Mouse (Mus musculus) liver, embryonic 14.5 days (tissue): Measurements from ENCODE around the gene Tmem50b. TPM values are rescaled to one million over a fixed set of nuclear protein-coding genes. Genes with fewer than 3 reads are reported as not detected.

Experiments
- ATAC-seq: fragments of 200-750 bp; cut with Nextera tagmentation; 2 replicates; pipeline ENCODE4 v1.8.0; 2017; ENCODE audit warnings: moderate number of reproducible peaks, mild to moderate bottlenecking, moderate library complexity; ENCODE audit not compliant: insufficient read depth
- DNase-seq, 3 experiments: peaks; one replicate each; pipeline ENCODE4 v3.0.0-alpha.2; 2012 to 2013; ENCODE audit warnings: low read depth in 3 of 3, low spot score in 3 of 3
- H3K27ac ChIP-seq: fragments of 300-500 bp; sonication (generic); 2 replicates; pipeline ENCODE4 v1.5.1; 2014; ENCODE audit warnings: moderate library complexity, mild to moderate bottlenecking, control low read depth, inconsistent platforms
- H3K27me3 ChIP-seq: fragments of 300-500 bp; sonication (generic); 2 replicates; pipeline ENCODE4 v1.6.1; 2014; ENCODE audit warnings: mild to moderate bottlenecking, low read length, moderate library complexity; ENCODE audit not compliant: control insufficient read depth, insufficient read depth
- H3K36me3 ChIP-seq: fragments of 300-500 bp; sonication (generic); replicated peaks from 2 replicates; pipeline ENCODE4 v1.6.1; 2014; ENCODE audit warnings: low read depth; ENCODE audit not compliant: control insufficient read depth, insufficient read depth
- H3K4me1 ChIP-seq, 2 experiments: fragments of 200-500 bp in 1 of 2; fragments of 300-500 bp in 1 of 2; sonication (generic) in 1 of 2; replicated peaks; 2 replicates each; pipeline ENCODE4 v1.6.1; 2012 to 2014; ENCODE audit warnings: antibody characterized with exemption in 1 of 2, inconsistent platforms in 1 of 2, low read length in 1 of 2; ENCODE audit not compliant: control insufficient read depth in 2 of 2, insufficient read depth in 2 of 2
- H3K4me2 ChIP-seq: fragments of 300-500 bp; sonication (generic); 2 replicates; pipeline ENCODE4 v1.6.1; 2014; ENCODE audit warnings: low read depth, mild to moderate bottlenecking, control low read depth, moderate library complexity
- H3K4me3 ChIP-seq, 2 experiments: fragments of 200-500 bp in 1 of 2; fragments of 300-500 bp in 1 of 2; sonication (generic) in 1 of 2; 2 replicates each; pipeline ENCODE4 v1.5.1; 2012 to 2014; ENCODE audit warnings: low read depth in 2 of 2, low read length in 2 of 2, mild to moderate bottlenecking in 2 of 2, control low read depth in 1 of 2, inconsistent platforms in 1 of 2, moderate library complexity in 1 of 2; ENCODE audit not compliant: insufficient read depth in 1 of 2
- H3K9ac ChIP-seq: fragments of 300-500 bp; sonication (generic); replicated peaks from 2 replicates; pipeline ENCODE4 v1.6.1; 2014; ENCODE audit warnings: mild to moderate bottlenecking, control low read depth, moderate library complexity
- H3K9me3 ChIP-seq: fragments of 300-500 bp; sonication (generic); 2 replicates; pipeline ENCODE4 v1.6.1; 2016; ENCODE audit warnings: low read length, mixed read lengths; ENCODE audit not compliant: control insufficient read depth
- CTCF ChIP-seq: IDR thresholded peaks from 2 replicates; pipeline ENCODE4 v1.5.1; 2016; ENCODE audit warnings: antibody characterized with exemption, low read depth, control low read depth
- EP300 ChIP-seq: IDR thresholded peaks from 2 replicates; pipeline ENCODE4 v1.6.1; 2016; ENCODE audit warnings: antibody characterized with exemption, low read depth
- WGBS: fragments of 180-500 bp; shearing (Covaris S2); extraction: QIAGEN DNeasy Blood & Tissue Kit; methylation state at CpG from one replicate; pipeline ENCODE4 v1.1.7; 2014; ENCODE audit not compliant: insufficient replicate concordance; 5-methylcytosine and 5-hydroxymethylcytosine counted together
- polyA plus RNA-seq, 2 experiments: library from polyadenylated mRNA; depleted of rRNA in 1 of 2; stranded (reverse) in 1 of 2; unstranded in 1 of 2; fragments of >200 nt; fragmentation: Nextera tagmentation in 1 of 2; extraction: Ambion mirVana in 1 of 2; gene quantifications; 2 replicates each; pipeline versions ENCODE4 v1.2.1 to v1.2.3; 2012 to 2014

Tmem50b gene
- polyA plus RNA-seq, 2 experiments: 2.8 to 5.0 TPM

GRCm38 (mm10) chr16:91620991-91621390, 23.4 kb upstream of the Tmem50b start:
- H3K36me3 ChIP-seq: peaks cover 47% of the 10 kb centered on the region
- no peaks in the 10 kb centered on the region for H3K9me3 ChIP-seq
- H3K9ac ChIP-seq: no peak overlapping the region
- H3K4me1 ChIP-seq: peaks cover 0 to 5% of the 10 kb centered on the region in 2 experiments; a peak in 2 of 4 replicates
- no peak overlapping the region for H3K27ac ChIP-seq
- WGBS: 88% methylated on average over 11 of the region's 11 CpGs
- TF ChIP-seq CTCF (no peak), EP300 (no peak)
- ATAC-seq (no peak), DNase-seq (no peak)
- H3K4me3 ChIP-seq: no peak overlapping the region
- H3K27me3 ChIP-seq: no peaks in the 10 kb centered on the region
- no peak overlapping the region for H3K4me2 ChIP-seq

GRCm38 (mm10) chr16:91620185-91620584, 22.6 kb upstream of the Tmem50b start:
- no peak for ATAC-seq
- Histone ChIP-seq H3K9ac (no peak overlapping the region), H3K27ac (no peak overlapping the region), H3K27me3 (no peaks in the 10 kb centered on the region), H3K4me2 (no peak overlapping the region), H3K36me3 (peaks cover 42% of the 10 kb centered on the region), H3K4me1 (peaks cover 0 to 5% of the 10 kb centered on the region in 2 experiments; a peak in 2 of 4 replicates), H3K4me3 (no peak overlapping the region), H3K9me3 (no peaks in the 10 kb centered on the region)
- WGBS: 78% methylated on average over 5 of the region's 5 CpGs
- DNase-seq: no peak
- no peak for TF ChIP-seq CTCF
- TF ChIP-seq EP300: no peak

GRCm38 (mm10) chr16:91618511-91619501, 21.2 kb upstream of the Tmem50b start, which contains the start of gene Dnajc28:
Gene Dnajc28 (minus strand): TSS chr16:91619026.
- DNase-seq: peak; percentile 57 to 63 (median 57)
- Histone ChIP-seq H3K4me1 (peaks cover 0 to 5% of the 10 kb centered on the region in 2 experiments; a peak in 2 of 4 replicates), H3K9ac (peak within 1 kb of the TSS; percentile 80), H3K36me3 (peaks cover 35% of the 10 kb centered on the region), H3K27ac (peak within 1 kb of the TSS; percentile 1), H3K4me2 (peak within 1 kb of the TSS; percentile 86), H3K9me3 (no peaks in the 10 kb centered on the region), H3K27me3 (no peaks in the 10 kb centered on the region), H3K4me3 (peak within 1 kb of the TSS; percentile 67 to 96)
- 9% methylated on average over 39 of the region's 39 CpGs for WGBS
- no peak for TF ChIP-seq CTCF
- no peak for TF ChIP-seq EP300
- ATAC-seq: peak; percentile 87

GRCm38 (mm10) chr16:91614552-91614951, 17.0 kb upstream of the Tmem50b start:
- WGBS: 73% methylated on average over 6 of the region's 6 CpGs

GRCm38 (mm10) chr16:91612525-91612924, 14.9 kb upstream of the Tmem50b start:
- TF ChIP-seq EP300: no peak
- no peak for TF ChIP-seq CTCF
- Histone ChIP-seq H3K4me2 (no peak overlapping the region), H3K36me3 (no peaks in the 10 kb centered on the region), H3K9ac (no peak overlapping the region), H3K27me3 (no peaks in the 10 kb centered on the region), H3K9me3 (no peaks in the 10 kb centered on the region), H3K4me3 (no peak overlapping the region), H3K27ac (no peak overlapping the region), H3K4me1 (no peaks in the 10 kb centered on the region)
- no peak for ATAC-seq
- DNase-seq: no peak
- 71% methylated on average over 5 of the region's 5 CpGs for WGBS

More at GRCm38 (mm10) chr16:91614552-91614951, 17.0 kb upstream of the Tmem50b start:
- Histone ChIP-seq H3K4me2 (no peak overlapping the region), H3K4me1 (peaks cover 0 to 5% of the 10 kb centered on the region in 2 experiments; a peak in 2 of 4 replicates), H3K27ac (no peak overlapping the region), H3K4me3 (no peak overlapping the region), H3K27me3 (no peaks in the 10 kb centered on the region), H3K9ac (no peak overlapping the region), H3K36me3 (no peaks in the 10 kb centered on the region), H3K9me3 (no peaks in the 10 kb centered on the region)
- ATAC-seq (no peak), DNase-seq (no peak)
- TF ChIP-seq CTCF: no peak
- no peak for TF ChIP-seq EP300
